Mouse (Mus musculus) lung, adult 2 months (tissue): Measurements from ENCODE around the gene Pthlh. TPM values are rescaled to one million over a fixed set of nuclear protein-coding genes. Genes with fewer than 3 reads are reported as not detected.
"Not testable (repeated sequence)": the region's sequence is repeated elsewhere in the genome, so short reads cannot be mapped to it uniquely, and the experiment has no call there.

Source experiments
- DNase-seq: peaks from one replicate; pipeline ENCODE4 v3.0.0; 2022
- H3K4me1 ChIP-seq: fragments of 200-500 bp; 2 replicates; pipeline ENCODE4 v1.6.1; 2011; ENCODE audit warnings: low read length; ENCODE audit not compliant: control insufficient read depth, insufficient read depth
- H3K4me3 ChIP-seq: fragments of 200-500 bp; replicated peaks from 2 replicates; pipeline ENCODE3; 2011; ENCODE audit warnings: low read depth, mild to moderate bottlenecking, control low read depth, low read length; ENCODE audit errors: extremely low read depth
- CTCF ChIP-seq: fragments of 200-500 bp; IDR thresholded peaks from 2 replicates; pipeline ENCODE4 v1.5.1; 2011; ENCODE audit warnings: mild to moderate bottlenecking, low read length, control low read depth; ENCODE audit not compliant: insufficient read depth
- POLR2A ChIP-seq: fragments of 200-500 bp; IDR thresholded peaks from 2 replicates; pipeline ENCODE4 v1.6.1; 2011; ENCODE audit warnings: low read depth, mild to moderate bottlenecking, control low read depth, low read length, borderline replicate concordance; ENCODE audit errors: extremely low read depth
- WGBS: fragments of 180-500 bp; shearing (Covaris S2); methylation state at CpG from one replicate; pipeline ENCODE4 v1.1.7; 2018; 5-methylcytosine and 5-hydroxymethylcytosine counted together
- polyA plus RNA-seq: library from polyadenylated mRNA; depleted of rRNA; stranded (reverse); fragments of >200 nt; gene quantifications from 2 replicates; pipeline ENCODE4 v1.2.3, GENCODE M21; 2012; rRNA removed

Gene Pthlh
- polyA plus RNA-seq = 0.76 and 1.7 TPM in 2 replicates

- WGBS = 1% methylated on average over 68 of the region's 68 CpGs
- TF ChIP-seq CTCF (no peak), POLR2A (no peak)
- peak; percentile 64 for DNase-seq
- Histone ChIP-seq H3K4me1 (peaks cover 5% of the 10 kb centered on the region), H3K4me3 (peak within 1 kb of the TSS; percentile 22)
Observed at GRCm38 (mm10) chr6:147263587-147264565, at the start of gene Pthlh. Pthlh (minus strand) TSS chr6:147264183.

GRCm38 (mm10) chr6:147313331-147313730 lies 49.3 kb upstream of the Pthlh start:
- DNase-seq = no peak
- H3K4me3 ChIP-seq = no peak overlapping the region
- TF ChIP-seq POLR2A (no peak), CTCF (no peak)
- H3K4me1 ChIP-seq = no peaks in the 10 kb centered on the region

GRCm38 (mm10) chr6:147310435-147310978 lies 46.5 kb upstream of the Pthlh start:
- H3K4me3 ChIP-seq = no peak overlapping the region
- 70% methylated on average over 7 of the region's 7 CpGs for WGBS
- TF ChIP-seq POLR2A = no peak
- no peak for TF ChIP-seq CTCF
- H3K4me1 ChIP-seq = no peaks in the 10 kb centered on the region
- DNase-seq = no peak

- 72% methylated on average over 4 of the region's 4 CpGs for WGBS
- H3K4me1 ChIP-seq = no peaks in the 10 kb centered on the region
- no peak for TF ChIP-seq CTCF
- no peak for TF ChIP-seq POLR2A
- no peak for DNase-seq
- H3K4me3 ChIP-seq = no peak overlapping the region
Observed at GRCm38 (mm10) chr6:147310035-147310434, 46.1 kb upstream of the Pthlh start.

GRCm38 (mm10) chr6:147304236-147304635 lies 40.3 kb upstream of the Pthlh start:
- 74% methylated on average over 8 of the region's 9 CpGs for WGBS
- not testable (repeated sequence) for DNase-seq

GRCm38 (mm10) chr6:147299607-147300006 lies 35.6 kb upstream of the Pthlh start:
- WGBS = 73% methylated on average over 5 of the region's 5 CpGs
- H3K4me1 ChIP-seq = no peaks in the 10 kb centered on the region
- TF ChIP-seq CTCF (no peak), POLR2A (no peak)

More at GRCm38 (mm10) chr6:147304236-147304635, 40.3 kb upstream of the Pthlh start:
- H3K4me3 ChIP-seq, H3K4me1 ChIP-seq: not testable (repeated sequence)

GRCm38 (mm10) chr6:147279309-147279708 lies 15.3 kb upstream of the Pthlh start:
- no peak for DNase-seq
- TF ChIP-seq CTCF (no peak), POLR2A (no peak)
- WGBS = 60% methylated on average over 5 of the region's 5 CpGs
- Histone ChIP-seq H3K4me1 (no peaks in the 10 kb centered on the region), H3K4me3 (no peak overlapping the region)

More at GRCm38 (mm10) chr6:147299607-147300006, 35.6 kb upstream of the Pthlh start:
- no peak overlapping the region for H3K4me3 ChIP-seq
- DNase-seq = no peak

- WGBS = 6% methylated on average over 19 of the region's 19 CpGs
- no peak for DNase-seq
- Histone ChIP-seq H3K4me3 (no peak overlapping the region), H3K4me1 (peaks cover 3% of the 10 kb centered on the region)
- TF ChIP-seq POLR2A = no peak
Observed at GRCm38 (mm10) chr6:147268143-147268790, 4.3 kb upstream of the Pthlh start.

- no peak for DNase-seq
- WGBS = 62% methylated on average over 6 of the region's 6 CpGs
- TF ChIP-seq CTCF = no peak
- no peak for TF ChIP-seq POLR2A
- Histone ChIP-seq H3K4me3 (no peak overlapping the region), H3K4me1 (peaks cover 5% of the 10 kb centered on the region)
Observed at GRCm38 (mm10) chr6:147266466-147266865, 2.5 kb upstream of the Pthlh start.
